Mouse (Mus musculus) mouse trophoblast stem cell (cell line): ENCODE results near the gene Ktn1.

Experiments
- in situ Hi-C, 2 experiments: fragments of 300-500 bp; cut with MseI, MboI; formaldehyde crosslinking; loops; 2 replicates in 1 of 2; 3 replicates in 1 of 2; pipeline ENCODE4 v1.15.1; 2025

Gene Ktn1

GRCm38 (mm10) chr14:47648218-47648617 lies at the start of gene Ktn1:
Gene Ktn1 (plus strand): TSS chr14:47648448.
- in situ Hi-C loops, result no loop called here

GRCm38 (mm10) chr14:47613254-47613653 lies 35.0 kb upstream of the Ktn1 start:
- in situ Hi-C loops, result no loop called here

GRCm38 (mm10) chr14:47618891-47619290 lies 29.4 kb upstream of the Ktn1 start:
- in situ Hi-C loops, result no loop called here

GRCm38 (mm10) chr14:47621901-47622300 lies 26.3 kb upstream of the Ktn1 start:
- in situ Hi-C loops, result no loop called here

GRCm38 (mm10) chr14:47624837-47625236 lies 23.4 kb upstream of the Ktn1 start:
- in situ Hi-C loops, result no loop called here

- in situ Hi-C loops, result no loop called here
These were observed 22.1 kb upstream of the Ktn1 start for GRCm38 (mm10) chr14:47626143-47626542.

GRCm38 (mm10) chr14:47626812-47627211 lies 21.4 kb upstream of the Ktn1 start:
- in situ Hi-C loops, result no loop called here

- in situ Hi-C loops, result no loop called here
These were observed 20.9 kb upstream of the Ktn1 start for GRCm38 (mm10) chr14:47627360-47627759.

- in situ Hi-C loops, result no loop called here
These were observed 15.8 kb upstream of the Ktn1 start for GRCm38 (mm10) chr14:47632419-47632818.

- in situ Hi-C loops, result no loop called here
These were observed 13.8 kb upstream of the Ktn1 start for GRCm38 (mm10) chr14:47634410-47634809.

- in situ Hi-C loops, result no loop called here
These were observed 13.4 kb upstream of the Ktn1 start for GRCm38 (mm10) chr14:47634846-47635245.

- in situ Hi-C loops, result no loop called here
These were observed 9.8 kb upstream of the Ktn1 start for GRCm38 (mm10) chr14:47638316-47638895.

- in situ Hi-C loops, result no loop called here
These were observed 2.6 kb upstream of the Ktn1 start for GRCm38 (mm10) chr14:47645620-47646019.

- in situ Hi-C loops, result no loop called here
These were observed 2.0 kb upstream of the Ktn1 start for GRCm38 (mm10) chr14:47646246-47646645.

GRCm38 (mm10) chr14:47646696-47647516 lies 1.3 kb upstream of the Ktn1 start:
- in situ Hi-C loops, result no loop called here

GRCm38 (mm10) chr14:47648706-47649630 lies 720 bp downstream of the Ktn1 start:
- in situ Hi-C loops, result no loop called here

- in situ Hi-C loops, result no loop called here
These were observed 1.5 kb downstream of the Ktn1 start for GRCm38 (mm10) chr14:47649631-47650337.

GRCm38 (mm10) chr14:47650338-47650720 lies 2.1 kb downstream of the Ktn1 start:
- in situ Hi-C loops, result no loop called here

GRCm38 (mm10) chr14:47651272-47651671 lies 3.0 kb downstream of the Ktn1 start:
- in situ Hi-C loops, result no loop called here

- in situ Hi-C loops, result no loop called here
These were observed 7.2 kb downstream of the Ktn1 start for GRCm38 (mm10) chr14:47655444-47655843.

- in situ Hi-C loops, result no loop called here
These were observed 15.7 kb downstream of the Ktn1 start for GRCm38 (mm10) chr14:47663844-47664469.
